Mouse (Mus musculus): Measurements from ENCODE around the gene Egfl7. TPM values are rescaled to one million over a fixed set of nuclear protein-coding genes. Genes with fewer than 3 reads are reported as not detected.

Gene Egfl7
- total RNA-seq, 2 experiments from 2014 or later = 34.4 to 53.7 TPM

GRCm38 (mm10) chr2:26597810-26598209 lies 18.0 kb downstream of the Egfl7 start:
- no peak for DNase-seq
- H3K27ac ChIP-seq = no peak overlapping the region
- intact Hi-C loops (cut with DNase I) = no loop called here
- TF ChIP-seq CTCF (IDR thresholded peaks at IDR 0.05) = no peak
- H3K4me3 ChIP-seq = no peak overlapping the region

DNA sequence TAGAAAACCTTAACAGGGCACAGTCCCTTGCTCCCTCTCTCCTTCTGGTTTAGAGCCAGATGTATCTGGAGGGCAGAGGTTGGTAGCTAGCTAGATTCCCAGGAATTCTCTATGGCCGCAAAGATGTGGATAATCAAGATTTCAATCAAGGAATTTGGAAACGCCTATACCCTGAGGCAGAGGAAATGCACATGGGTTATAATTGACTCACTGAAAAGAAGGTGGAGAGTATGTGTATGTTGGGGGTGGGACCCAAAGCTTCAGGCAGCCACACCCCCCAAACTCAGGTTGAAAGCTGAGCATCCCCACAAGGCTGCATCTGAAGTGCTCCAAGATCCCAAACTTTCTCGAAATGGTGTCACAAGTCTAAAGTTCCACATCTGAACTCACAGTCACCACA lies 18.6 kb downstream of the Egfl7 start:
- no peak overlapping the region for H3K4me3 ChIP-seq
- no peak for TF ChIP-seq CTCF (IDR thresholded peaks at IDR 0.05)
- intact Hi-C loops (cut with DNase I) = no loop called here
- peak; percentile 2 for DNase-seq
- H3K27ac ChIP-seq = no peak overlapping the region

- no peak for TF ChIP-seq CTCF (IDR thresholded peaks at IDR 0.05)
- peak; percentile 15 for DNase-seq
- H3K27ac ChIP-seq = no peak overlapping the region
- intact Hi-C loops (cut with DNase I) = no loop called here
- no peak overlapping the region for H3K4me3 ChIP-seq
Observed at GRCm38 (mm10) chr2:26599965-26600364, 20.2 kb downstream of the Egfl7 start.

GRCm38 (mm10) chr2:26600664-26601063 lies 20.9 kb downstream of the Egfl7 start:
- Histone ChIP-seq H3K4me3 (no peak overlapping the region), H3K27ac (no peak overlapping the region)
- DNase-seq = peak; percentile 2
- TF ChIP-seq CTCF (IDR thresholded peaks at IDR 0.05) = no peak
- intact Hi-C loops (cut with DNase I) = no loop called here

DNA sequence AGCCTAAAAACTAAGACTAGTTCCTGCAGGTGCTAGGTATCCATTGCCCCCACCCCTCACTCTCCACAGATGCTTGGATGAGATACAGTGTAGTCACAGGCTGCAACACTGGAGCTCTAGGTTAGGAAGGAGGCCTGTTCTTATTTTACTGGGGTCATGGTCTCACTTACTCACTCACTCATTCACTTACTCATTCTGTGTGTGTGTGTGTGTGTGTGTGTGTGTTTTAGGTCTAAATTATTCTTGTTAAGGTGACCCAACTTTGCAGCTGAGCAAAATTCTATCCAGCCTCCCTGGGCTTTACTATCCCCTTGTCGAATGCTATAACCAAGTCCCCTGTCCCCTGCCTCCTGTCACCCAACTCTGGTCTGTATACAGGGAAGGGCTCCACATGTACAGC lies 21.8 kb downstream of the Egfl7 start:
- H3K27ac ChIP-seq = no peak overlapping the region
- intact Hi-C loops (cut with DNase I) = no loop called here
- no peak for DNase-seq
- no peak for TF ChIP-seq CTCF (IDR thresholded peaks at IDR 0.05)
- no peak overlapping the region for H3K4me3 ChIP-seq

DNA sequence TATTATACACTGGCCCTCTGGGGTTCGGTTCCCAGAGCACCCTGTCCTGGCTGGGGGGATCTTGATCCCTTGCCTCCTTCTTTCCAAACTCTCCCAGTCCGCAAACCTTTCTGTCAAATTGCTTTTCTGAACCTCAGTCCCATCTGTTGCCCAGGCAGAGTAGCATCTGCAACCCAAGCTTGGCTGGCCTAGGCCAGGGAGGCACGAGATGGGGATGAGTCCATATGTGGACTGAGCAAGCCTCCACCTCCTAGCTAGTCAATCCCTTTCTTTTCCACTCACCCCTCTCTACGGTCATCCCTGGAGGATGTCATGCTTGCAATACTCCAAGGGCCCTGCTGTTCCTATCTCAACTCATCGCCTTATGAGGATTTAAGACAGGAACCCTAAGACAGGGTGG lies 22.8 kb downstream of the Egfl7 start:
- DNase-seq = peak; percentile 11
- intact Hi-C loops (cut with DNase I) = no loop called here
- Histone ChIP-seq H3K27ac (peak overlapping the region; percentile 90; the same call in 1 of the 2 replicates), H3K4me3 (peak overlapping the region; percentile 87)
- no peak for TF ChIP-seq CTCF (IDR thresholded peaks at IDR 0.05)

GRCm38 (mm10) chr2:26603159-26603558 lies 23.3 kb downstream of the Egfl7 start:
- no peak for TF ChIP-seq CTCF (IDR thresholded peaks at IDR 0.05)
- H3K4me3 ChIP-seq = peak overlapping the region; percentile 87
- intact Hi-C loops (cut with DNase I) = no loop called here
- DNase-seq = no peak
- H3K27ac ChIP-seq = peak overlapping the region; percentile 90

DNA sequence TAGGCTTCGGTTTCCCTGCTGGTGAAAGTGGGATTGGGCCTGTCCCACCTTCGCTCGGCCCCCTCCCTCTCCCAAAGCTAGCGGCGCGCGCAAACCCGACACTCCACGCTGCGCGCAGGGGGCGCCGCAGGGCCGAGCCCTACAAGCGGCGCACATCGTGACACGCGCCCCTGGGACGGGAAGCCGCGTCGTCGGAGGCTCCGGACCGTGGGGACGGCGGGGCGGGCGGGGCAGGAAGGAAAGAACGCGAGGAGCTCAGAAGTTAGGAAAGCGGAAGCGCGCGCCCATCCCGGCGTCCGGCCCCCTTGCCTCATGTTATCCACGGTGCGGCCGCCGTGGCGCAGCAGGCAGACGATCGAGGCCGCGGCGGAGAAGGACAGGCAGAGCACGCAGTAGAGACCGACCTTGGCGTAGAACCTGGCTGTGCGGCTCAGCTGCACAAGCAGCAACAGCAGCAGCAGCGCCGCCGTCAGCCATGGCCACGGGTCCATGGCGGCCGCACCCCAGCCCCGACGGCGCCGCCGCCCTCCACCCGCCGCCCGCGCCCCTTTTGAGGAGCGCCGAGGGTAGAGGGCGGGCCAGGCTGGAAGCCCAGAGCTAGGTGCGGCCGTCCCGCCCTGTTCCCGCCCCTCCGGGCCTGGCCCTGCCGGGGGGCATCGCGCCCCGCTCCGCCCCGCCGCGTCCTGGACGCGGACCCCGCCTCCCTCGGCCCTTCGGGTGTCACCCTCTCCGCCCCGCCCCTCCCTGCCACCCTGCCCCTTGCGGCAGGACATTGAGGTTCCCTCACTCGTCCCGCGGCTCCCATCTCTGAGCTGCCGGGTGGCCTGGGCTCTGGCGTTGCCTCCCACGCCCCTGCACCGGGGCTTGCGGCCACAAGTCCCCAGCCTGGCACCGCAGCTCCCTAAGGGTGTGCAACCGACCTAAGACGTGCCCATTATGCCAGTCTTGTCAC lies 24.2 kb downstream of the Egfl7 start, which contains the start of gene Agpat2:
Gene Agpat2, minus strand, starts transcription at position 698 of the 952 bp plus-strand sequence.
- Histone ChIP-seq H3K27ac (peak within 1 kb of the TSS; percentile 90), H3K4me3 (peak within 1 kb of the TSS; percentile 87)
- TF ChIP-seq CTCF (IDR thresholded peaks at IDR 0.05) = peak; percentile 35
- peak; percentile 84 for DNase-seq
- intact Hi-C loops (cut with DNase I) = no loop called here

GRCm38 (mm10) chr2:26605331-26605730 lies 25.5 kb downstream of the Egfl7 start:
- DNase-seq = peak; percentile 7
- intact Hi-C loops (cut with DNase I) = no loop called here
- no peak overlapping the region for H3K4me3 ChIP-seq
- no peak for TF ChIP-seq CTCF (IDR thresholded peaks at IDR 0.05)
- H3K27ac ChIP-seq = no peak overlapping the region

- no peak for TF ChIP-seq CTCF (IDR thresholded peaks at IDR 0.05)
- Histone ChIP-seq H3K27ac (peak overlapping the region; percentile 40; the same call in 1 of the 2 replicates), H3K4me3 (no peak overlapping the region)
- intact Hi-C loops (cut with DNase I) = no loop called here
- DNase-seq = no peak
Observed at GRCm38 (mm10) chr2:26606579-26606978, 26.8 kb downstream of the Egfl7 start.

DNA sequence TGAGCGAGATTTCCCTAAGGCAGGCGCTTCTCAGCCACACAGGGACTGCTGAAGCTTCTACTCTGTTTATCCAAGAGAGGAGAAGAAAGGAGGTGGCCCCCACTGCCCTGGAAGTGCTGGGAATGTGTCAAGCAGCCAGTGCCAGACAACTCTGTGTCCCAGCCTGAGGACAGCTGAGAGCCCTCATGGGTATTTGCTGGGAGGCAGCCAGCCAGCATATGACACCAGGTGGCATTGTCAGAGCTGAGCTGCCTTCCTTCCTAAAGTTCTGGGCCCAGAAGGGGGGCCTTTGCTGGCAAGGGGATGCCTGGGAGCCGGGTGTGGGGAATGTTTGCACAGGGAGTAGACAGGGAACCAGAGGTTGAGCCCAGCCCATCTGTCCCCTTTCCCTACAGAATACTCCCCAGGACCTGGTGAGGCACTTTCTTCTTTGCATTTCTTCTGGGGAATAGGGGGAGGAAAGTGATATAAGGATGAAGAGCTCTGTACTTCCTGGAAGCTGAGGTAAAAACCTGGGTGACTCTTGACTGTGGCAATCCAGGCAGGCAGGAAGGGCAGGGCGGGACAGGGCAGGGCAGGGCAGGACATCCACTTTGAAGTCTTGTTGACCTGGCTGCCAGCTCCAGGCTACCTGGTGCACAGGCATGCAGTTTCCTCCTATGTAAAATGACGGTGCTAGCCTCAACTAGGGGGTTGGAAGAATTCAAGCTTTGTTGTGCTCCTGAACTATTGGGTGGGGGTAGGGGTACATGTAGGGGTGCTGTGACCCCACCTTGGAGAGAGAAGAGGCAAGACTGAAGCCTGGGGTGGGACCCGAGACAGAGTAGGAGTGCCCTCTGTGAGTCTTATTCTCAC lies 27.5 kb downstream of the Egfl7 start:
- DNase-seq = peak; percentile 64
- Histone ChIP-seq H3K27ac (peak overlapping the region; percentile 40; the same call in 1 of the 2 replicates), H3K4me3 (no peak overlapping the region)
- no peak for TF ChIP-seq CTCF (IDR thresholded peaks at IDR 0.05)
- intact Hi-C loops (cut with DNase I) = no loop called here

DNA sequence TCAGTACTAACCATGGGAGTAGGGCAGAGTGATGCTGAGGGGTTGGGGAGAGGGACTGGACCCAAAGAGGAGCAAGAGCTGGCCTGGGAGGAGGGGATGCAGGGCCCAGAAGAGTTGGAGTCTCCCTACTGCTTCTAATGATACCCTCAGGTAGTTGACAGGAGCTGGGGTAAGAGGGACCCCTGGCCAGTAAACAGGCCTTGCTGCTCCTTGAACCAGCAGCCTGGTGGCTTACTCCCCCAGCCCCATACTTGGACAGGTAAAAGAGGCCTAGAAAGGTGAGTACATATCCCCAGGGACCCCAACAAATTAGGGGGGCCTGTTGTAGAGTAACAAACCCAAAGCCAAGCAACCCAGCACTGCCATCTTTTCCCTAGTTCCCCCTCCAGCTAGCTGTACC lies 29.0 kb downstream of the Egfl7 start:
- no peak for TF ChIP-seq CTCF (IDR thresholded peaks at IDR 0.05)
- Histone ChIP-seq H3K4me3 (no peak overlapping the region), H3K27ac (peak overlapping the region; percentile 75; the same call in 1 of the 2 replicates)
- no peak for DNase-seq
- intact Hi-C loops (cut with DNase I) = no loop called here

- Histone ChIP-seq H3K4me3 (no peak overlapping the region), H3K27ac (peak overlapping the region; percentile 75)
- DNase-seq = peak; percentile 69
- intact Hi-C loops (cut with DNase I) = no loop called here
- no peak for TF ChIP-seq CTCF (IDR thresholded peaks at IDR 0.05)
Observed at GRCm38 (mm10) chr2:26609261-26609661, 29.4 kb downstream of the Egfl7 start.
